Comparison of ENCODE assay signal across 20 mouse cellular contexts in genomic region chr9:90838184-90838926, GRCm38 (mm10).
DNase-seq lines count a peak whose midpoint lies in the region; ATAC-seq and TF ChIP-seq lines count a peak whose summit lies in the region.
"Had no signal": no experiment of that assay in that cellular context is flagged by ENCODE, and none has a peak within 500 bp of the region (broad histone marks: within the 10 kb centered on the region; RNA-seq: fewer than 3 reads in every experiment).

No protein-coding gene starts in this region.

- no peak overlapping the region for H3K4me2 ChIP-seq in midbrain, embryonic 11.5 days
- H3K4me2 ChIP-seq in midbrain, postnatal 0 days (ENCODE audit: low read depth, low read length, poor library complexity, severe bottlenecking), result no peak overlapping the region
- H3K4me2 ChIP-seq in forebrain, embryonic 11.5 days (ENCODE audit: low read depth, low read length, severe bottlenecking), result no peak overlapping the region
- H3K4me2 ChIP-seq in forebrain, embryonic 15.5 days (replicated peaks), result no peak overlapping the region
- H3K4me2 ChIP-seq: embryonic facial prominence, embryonic 15.5 days; heart, embryonic 13.5 days; hindbrain, embryonic 13.5 days; intestine, embryonic 15.5 days had no signal

- no peaks in the 10 kb centered on the region for H3K27me3 ChIP-seq in midbrain, embryonic 11.5 days (ENCODE audit: control insufficient read depth, insufficient read depth, low read length)
- no peaks in the 10 kb centered on the region for H3K27me3 ChIP-seq in midbrain, postnatal 0 days (ENCODE audit: insufficient read depth, low read length)
- H3K27me3 ChIP-seq in forebrain, embryonic 11.5 days (ENCODE audit: control insufficient read depth, insufficient read depth, low read length), result no peaks in the 10 kb centered on the region
- no peaks in the 10 kb centered on the region for H3K27me3 ChIP-seq in forebrain, embryonic 15.5 days
- no peaks in the 10 kb centered on the region for H3K27me3 ChIP-seq in heart, embryonic 10.5 days (ENCODE audit: insufficient read depth, poor library complexity, severe bottlenecking)
- H3K27me3 ChIP-seq: embryonic facial prominence, embryonic 15.5 days; heart, embryonic 13.5 days; hindbrain, embryonic 13.5 days; intestine, embryonic 15.5 days had no signal

- no peaks in the 10 kb centered on the region for H3K9me3 ChIP-seq in midbrain, embryonic 11.5 days (ENCODE audit: control insufficient read depth, low read length)
- no peaks in the 10 kb centered on the region for H3K9me3 ChIP-seq in midbrain, postnatal 0 days (ENCODE audit: low read length)
- no peaks in the 10 kb centered on the region for H3K9me3 ChIP-seq in forebrain, embryonic 11.5 days (ENCODE audit: control insufficient read depth, low read length)
- H3K9me3 ChIP-seq in forebrain, embryonic 15.5 days, result no peaks in the 10 kb centered on the region
- no peaks in the 10 kb centered on the region for H3K9me3 ChIP-seq in heart, embryonic 10.5 days
- H3K9me3 ChIP-seq: embryonic facial prominence, embryonic 15.5 days; heart, embryonic 13.5 days; hindbrain, embryonic 13.5 days; intestine, embryonic 15.5 days had no signal

- H3K27ac ChIP-seq in midbrain, embryonic 11.5 days (ENCODE audit: low read depth, low read length), result no peak overlapping the region
- H3K27ac ChIP-seq in midbrain, postnatal 0 days (ENCODE audit: low read depth, low read length), result no peak overlapping the region
- H3K27ac ChIP-seq in forebrain, embryonic 11.5 days (ENCODE audit: low read depth, low read length), result no peak overlapping the region
- H3K27ac ChIP-seq in forebrain, embryonic 15.5 days (replicated peaks), result no peak overlapping the region
- no peak overlapping the region for H3K27ac ChIP-seq in heart, embryonic 10.5 days
- H3K27ac ChIP-seq: embryonic facial prominence, embryonic 15.5 days; gastrocnemius, adult 2 months; heart, embryonic 13.5 days; hindbrain, embryonic 13.5 days; intestine, embryonic 15.5 days had no signal

- TF ChIP-seq CTCF in midbrain, postnatal 0 days (IDR thresholded peaks at IDR 0.05), result no peak

- H3K4me1 ChIP-seq in midbrain, embryonic 11.5 days (ENCODE audit: control insufficient read depth, insufficient read depth, low read length), result peaks cover 9% of the 10 kb centered on the region; the same call in 1 of the 2 replicates
- H3K4me1 ChIP-seq in midbrain, postnatal 0 days (ENCODE audit: insufficient read depth, low read length), result no peaks in the 10 kb centered on the region
- peaks cover 7% of the 10 kb centered on the region; the same call in 1 of the 2 replicates for H3K4me1 ChIP-seq in forebrain, embryonic 11.5 days (replicated peaks; ENCODE audit: control insufficient read depth, insufficient read depth, low read length)
- H3K4me1 ChIP-seq in forebrain, embryonic 15.5 days, result no peaks in the 10 kb centered on the region
- H3K4me1 ChIP-seq in heart, embryonic 10.5 days, result no peaks in the 10 kb centered on the region
- H3K4me1 ChIP-seq: embryonic facial prominence, embryonic 15.5 days; heart, embryonic 13.5 days; intestine, embryonic 15.5 days had no signal

- no peak overlapping the region for H3K4me3 ChIP-seq in midbrain, embryonic 11.5 days (ENCODE audit: low read depth, low read length)
- H3K4me3 ChIP-seq in midbrain, postnatal 0 days (ENCODE audit: low read depth, low read length), result no peak overlapping the region
- no peak overlapping the region for H3K4me3 ChIP-seq in forebrain, embryonic 11.5 days (ENCODE audit: low read depth, low read length)
- H3K4me3 ChIP-seq in forebrain, embryonic 15.5 days, result no peak overlapping the region
- no peak overlapping the region for H3K4me3 ChIP-seq in heart, embryonic 10.5 days
- H3K4me3 ChIP-seq: embryonic facial prominence, embryonic 15.5 days; erythroblast, embryonic 14.5 days; gastrocnemius, adult 2 months; heart, embryonic 13.5 days; hindbrain, embryonic 13.5 days; intestine, embryonic 15.5 days had no signal

- intact Hi-C loops in heart, postnatal 10 days (cut with DNase I), result no loop called here

- WGBS in midbrain, embryonic 11.5 days, result 48% methylated on average over 6 of the region's 6 CpGs
- WGBS in midbrain, postnatal 0 days, result 54% methylated on average over 6 of the region's 6 CpGs
- 21% methylated on average over 6 of the region's 6 CpGs for WGBS in forebrain, embryonic 11.5 days
- 10% methylated on average over 6 of the region's 6 CpGs for WGBS in forebrain, embryonic 15.5 days
- 85% methylated on average over 6 of the region's 6 CpGs for WGBS in heart, embryonic 10.5 days

- H3K36me3 ChIP-seq in midbrain, embryonic 11.5 days (ENCODE audit: control insufficient read depth, insufficient read depth, low read length), result no peaks in the 10 kb centered on the region
- H3K36me3 ChIP-seq in midbrain, postnatal 0 days (ENCODE audit: insufficient read depth, low read length), result no peaks in the 10 kb centered on the region
- no peaks in the 10 kb centered on the region for H3K36me3 ChIP-seq in forebrain, embryonic 11.5 days (ENCODE audit: control insufficient read depth, insufficient read depth, low read length)
- H3K36me3 ChIP-seq in forebrain, embryonic 15.5 days, result no peaks in the 10 kb centered on the region
- no peaks in the 10 kb centered on the region for H3K36me3 ChIP-seq in heart, embryonic 10.5 days
- H3K36me3 ChIP-seq: embryonic facial prominence, embryonic 15.5 days; G1E; heart, embryonic 13.5 days; hindbrain, embryonic 13.5 days; intestine, embryonic 15.5 days had no signal

- DNase-seq in midbrain, embryonic 11.5 days (ENCODE audit: low spot score, missing footprints), result peak; percentile 83
- DNase-seq in midbrain, postnatal 0 days (ENCODE audit: low spot score), result no peak
- no peak for DNase-seq in forebrain, embryonic 11.5 days (ENCODE audit: low spot score)
- no peak for DNase-seq in heart, embryonic 10.5 days (ENCODE audit: low spot score)
- no peak for DNase-seq in heart, postnatal 10 days
- DNase-seq in left cerebral cortex, adult 9 months (ENCODE audit: low spot score in 2 of 2), result no peak
- DNase-seq: adrenal gland, postnatal 14 days; cerebellum, adult 2 months; cerebellum, postnatal 10 days; gastrocnemius, adult 2 months; gastrocnemius, postnatal 25 days; heart, postnatal 4 days; kidney, adult 18-20 months had no signal

- ATAC-seq in midbrain, embryonic 11.5 days (ENCODE audit: low FRiP score), result no peak
- no peak for ATAC-seq in midbrain, postnatal 0 days (ENCODE audit: low FRiP score)
- ATAC-seq in forebrain, embryonic 11.5 days (replicated peaks; ENCODE audit: low FRiP score), result peak; percentile 66
- ATAC-seq in forebrain, embryonic 15.5 days (replicated peaks), result 0 out of 2 replicates have a peak, but pooled peaks have one; percentile 39
- ATAC-seq: intestine, embryonic 15.5 days had no signal

- no peak overlapping the region for H3K9ac ChIP-seq in midbrain, embryonic 11.5 days (ENCODE audit: low read length)
- H3K9ac ChIP-seq in midbrain, postnatal 0 days (replicated peaks; ENCODE audit: low read length, poor library complexity, severe bottlenecking), result no peak overlapping the region
- no peak overlapping the region for H3K9ac ChIP-seq in forebrain, embryonic 11.5 days (ENCODE audit: low read length)
- H3K9ac ChIP-seq in forebrain, embryonic 15.5 days (replicated peaks), result no peak overlapping the region
- H3K9ac ChIP-seq: embryonic facial prominence, embryonic 15.5 days; heart, embryonic 13.5 days; hindbrain, embryonic 13.5 days; intestine, embryonic 15.5 days had no signal

Comparison
In these comparisons a context has a peak if more than half of its experiments do, and no peak if none do; other contexts are left out.
1. ATAC-seq: peak in forebrain, embryonic 11.5 days (single experiment) and forebrain, embryonic 15.5 days (single experiment); none in midbrain, embryonic 11.5 days (single experiment) and midbrain, postnatal 0 days (single experiment).